Mouse (Mus musculus) ES-E14 (cell line): Measurements from ENCODE around the gene Mef2b. TPM values are rescaled to one million over a fixed set of nuclear protein-coding genes. Genes with fewer than 3 reads are reported as not detected.

Source experiments
- DNase-seq: peaks from one replicate; pipeline ENCODE4 v3.0.0-alpha.2; 2013; ENCODE audit warnings: low read depth, low spot score
- H3K27ac ChIP-seq: 2 replicates; pipeline ENCODE4 v1.5.1; 2012; ENCODE audit warnings: low read depth, mild to moderate bottlenecking, low read length, moderate library complexity, mixed read lengths; ENCODE audit not compliant: poor library complexity, insufficient read depth, severe bottlenecking
- H3K36me3 ChIP-seq: 2 replicates; pipeline ENCODE4 v1.6.1; 2012; ENCODE audit warnings: mild to moderate bottlenecking, low read length, moderate library complexity, mixed read lengths; ENCODE audit not compliant: control insufficient read depth, poor library complexity, insufficient read depth, severe bottlenecking
- H3K4me1 ChIP-seq, 2 experiments: fragments of 150-350 bp in 1 of 2; sonication (generic) in 1 of 2; 2 replicates each; pipeline ENCODE4 v1.6.1; 2012; ENCODE audit warnings: low read length in 2 of 2, mild to moderate bottlenecking in 1 of 2, mixed read lengths in 1 of 2; ENCODE audit not compliant: control insufficient read depth in 2 of 2, insufficient read depth in 2 of 2, poor library complexity in 1 of 2
- H3K4me3 ChIP-seq, 2 experiments: fragments of 150-350 bp in 1 of 2; sonication (generic) in 1 of 2; 2 replicates each; pipeline ENCODE4 v1.5.1; 2012; ENCODE audit warnings: low read length in 2 of 2, low read depth in 1 of 2, mild to moderate bottlenecking in 1 of 2, mixed read lengths in 1 of 2; ENCODE audit not compliant: insufficient read depth in 1 of 2, poor library complexity in 1 of 2, severe bottlenecking in 1 of 2
- H3K9ac ChIP-seq: 2 replicates; pipeline ENCODE4 v1.6.1; 2012; ENCODE audit warnings: low read depth, mild to moderate bottlenecking, low read length, mixed read lengths; ENCODE audit not compliant: poor library complexity, insufficient read depth, severe bottlenecking
- H3K9me3 ChIP-seq: fragments of 150-350 bp; sonication (generic); 2 replicates; pipeline ENCODE4 v1.6.1; 2012; ENCODE audit warnings: low read depth, mild to moderate bottlenecking, low read length; ENCODE audit not compliant: control insufficient read depth, insufficient read depth
- CHD2 ChIP-seq: IDR thresholded peaks from 2 replicates; pipeline ENCODE4 v1.6.1; 2014; ENCODE audit warnings: mild to moderate bottlenecking, low read depth, low read length, inconsistent platforms
- HCFC1 ChIP-seq: IDR thresholded peaks from 2 replicates; pipeline ENCODE4 v1.6.1; 2012; ENCODE audit warnings: low read length, inconsistent platforms, borderline replicate concordance; ENCODE audit not compliant: insufficient read depth
- MAFK ChIP-seq: IDR thresholded peaks from 2 replicates; pipeline ENCODE4 v1.6.1; 2014; ENCODE audit warnings: mild to moderate bottlenecking, low read depth, low read length, inconsistent platforms; ENCODE audit not compliant: insufficient read depth
- ZC3H11A ChIP-seq: IDR thresholded peaks from 2 replicates; pipeline ENCODE4 v1.6.1; 2012; ENCODE audit warnings: low read depth, mild to moderate bottlenecking, inconsistent platforms, low read length, borderline replicate concordance
- ZNF384 ChIP-seq: IDR thresholded peaks from 2 replicates; pipeline ENCODE4 v1.6.1; 2012; ENCODE audit warnings: low read depth, low read length, inconsistent platforms
- in situ Hi-C, 2 experiments: fragments of 600-800 bp; cut with MboI; formaldehyde crosslinking; loops; one replicate each; pipeline ENCODE4 v1.15.1; 2025; ENCODE audit warnings: low sequenced_read_pairs in 2 of 2, inconsistent platforms in 1 of 2; ENCODE audit not compliant: unreplicated experiment in 2 of 2
- total RNA-seq: library from RNA; depleted of rRNA; stranded (reverse); fragments of 300-350 nt; gene quantifications from 2 replicates; pipeline ENCODE4 v1.2.3, GENCODE M21; 2012; rRNA removed

The Mef2b gene
- total RNA-seq = 3.6 and 5.4 TPM in 2 replicates

DNA sequence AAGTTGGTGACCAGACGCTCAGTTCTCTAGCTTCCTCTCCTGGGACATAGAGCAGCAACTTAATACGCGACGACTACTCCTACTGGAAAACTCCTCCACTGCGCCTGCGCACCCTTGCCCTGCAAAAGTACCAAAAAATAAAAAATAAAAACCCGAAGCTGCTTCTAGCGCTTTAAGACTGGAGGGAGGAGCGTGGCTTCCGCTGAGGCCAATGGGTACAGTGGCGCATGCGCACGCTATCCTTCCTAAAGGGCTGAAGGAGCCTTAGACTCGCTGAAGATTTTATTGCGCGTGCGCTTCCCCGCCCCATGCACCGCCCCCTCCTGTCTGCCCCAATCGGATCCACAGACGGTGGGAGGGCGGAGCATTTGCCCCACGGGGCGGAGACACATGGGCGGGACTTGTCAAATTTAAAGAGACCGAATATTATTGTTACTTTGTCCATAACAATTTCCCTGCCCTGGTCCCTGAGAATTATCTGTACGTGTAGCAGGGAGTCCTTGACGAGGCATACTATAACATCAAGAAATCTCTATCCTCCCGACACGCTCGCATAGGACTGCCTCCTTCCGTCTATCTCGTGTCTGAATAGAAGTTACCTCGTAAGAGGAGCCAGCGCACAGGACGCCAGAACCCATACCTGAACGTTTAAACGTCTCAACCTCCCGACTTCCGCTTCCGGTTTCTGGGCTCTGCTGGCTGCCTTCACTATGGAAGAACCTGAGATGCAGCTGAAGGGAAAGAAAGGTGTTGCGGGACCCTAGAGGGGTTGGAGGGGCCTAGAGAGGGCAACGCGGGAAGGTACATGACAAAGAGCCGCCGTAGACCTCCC, at the start of gene Mef2b, which contains the start of the genes Rfxank and Borcs8:
Gene Mef2b (plus strand): TSS at position 686 of the 832 bp plus-strand sequence.
Gene Rfxank (minus strand): TSS at position 129 of the 832 bp plus-strand sequence.
Gene Borcs8 (plus strand): TSS at position 474 of the 832 bp plus-strand sequence.
- Histone ChIP-seq H3K9me3 (no peaks in the 10 kb centered on the region), H3K4me3 (peak within 1 kb of the TSS; percentile 98 to 99), H3K27ac (0 out of 2 replicates have a peak within 1 kb of the TSS, but pooled peaks have one; percentile 65), H3K4me1 (0 out of 4 replicates have a peak, but pooled peaks cover 0 to 4% of the 10 kb centered on the region in 2 experiments), H3K36me3 (peaks cover 16% of the 10 kb centered on the region), H3K9ac (peak within 1 kb of the TSS; percentile 95)
- no peak for TF ChIP-seq MAFK
- TF ChIP-seq HCFC1 = 0 out of 2 replicates have a peak, but pooled peaks have one; percentile 35
- DNase-seq = peak; percentile 99
- in situ Hi-C loops = no loop called here

DNA sequence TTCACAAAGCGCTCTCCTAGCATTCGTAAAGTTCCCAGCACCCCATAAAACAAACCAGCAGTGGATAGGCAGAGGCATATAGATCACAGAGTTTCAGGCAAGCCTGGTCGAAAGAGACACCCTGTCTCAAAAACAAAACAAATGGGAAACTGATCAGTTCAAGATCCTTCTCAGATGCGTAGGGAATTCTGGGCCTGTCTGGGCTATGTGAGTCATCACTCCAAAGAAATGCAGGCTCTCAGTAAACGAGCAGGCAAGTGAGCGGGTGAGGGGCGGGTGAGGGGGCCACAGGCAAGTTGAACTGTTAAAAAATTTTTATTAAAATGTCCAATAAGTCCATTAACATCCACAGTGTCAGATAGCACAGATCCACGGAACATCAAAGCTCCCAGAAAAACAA, 46.7 kb upstream of the Mef2b start:
- Histone ChIP-seq H3K36me3 (no peaks in the 10 kb centered on the region; the same call in 1 of the 2 replicates), H3K4me3 (no peak overlapping the region), H3K9me3 (no peaks in the 10 kb centered on the region), H3K9ac (no peak overlapping the region), H3K4me1 (peaks cover 5 to 8% of the 10 kb centered on the region in 2 experiments; a peak in 2 of 4 replicates), H3K27ac (no peak overlapping the region)
- in situ Hi-C loops = no loop called here
- no peak for TF ChIP-seq HCFC1
- DNase-seq = no peak

DNA sequence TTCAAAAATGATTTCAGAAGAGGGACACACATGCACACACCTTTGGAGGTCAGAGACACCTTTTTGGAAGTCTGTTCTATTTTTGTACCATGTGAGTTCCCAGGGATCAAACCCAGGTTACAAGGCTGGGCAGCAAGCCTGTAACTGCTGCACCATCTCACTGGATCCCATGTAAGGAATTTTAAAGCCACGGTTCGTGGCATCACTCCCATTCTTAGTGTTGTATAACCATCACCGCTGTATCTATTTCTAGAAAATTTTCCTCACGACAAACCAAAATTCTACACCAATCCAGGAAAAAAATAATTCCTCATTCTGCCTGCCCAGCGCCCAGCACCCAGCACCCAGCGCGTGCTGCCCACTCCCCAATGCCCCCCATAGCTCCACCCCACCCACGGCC, 40.2 kb upstream of the Mef2b start:
- no peak for TF ChIP-seq ZC3H11A
- TF ChIP-seq ZNF384 = no peak
- no peak for TF ChIP-seq HCFC1
- TF ChIP-seq MAFK = no peak
- Histone ChIP-seq H3K4me1 (peaks cover 0 to 9% of the 10 kb centered on the region in 2 experiments; a peak in 1 of 4 replicates), H3K9ac (no peak overlapping the region), H3K9me3 (no peaks in the 10 kb centered on the region), H3K4me3 (no peak overlapping the region), H3K36me3 (no peaks in the 10 kb centered on the region), H3K27ac (no peak overlapping the region)
- in situ Hi-C loops = no loop called here
- DNase-seq = no peak

DNA sequence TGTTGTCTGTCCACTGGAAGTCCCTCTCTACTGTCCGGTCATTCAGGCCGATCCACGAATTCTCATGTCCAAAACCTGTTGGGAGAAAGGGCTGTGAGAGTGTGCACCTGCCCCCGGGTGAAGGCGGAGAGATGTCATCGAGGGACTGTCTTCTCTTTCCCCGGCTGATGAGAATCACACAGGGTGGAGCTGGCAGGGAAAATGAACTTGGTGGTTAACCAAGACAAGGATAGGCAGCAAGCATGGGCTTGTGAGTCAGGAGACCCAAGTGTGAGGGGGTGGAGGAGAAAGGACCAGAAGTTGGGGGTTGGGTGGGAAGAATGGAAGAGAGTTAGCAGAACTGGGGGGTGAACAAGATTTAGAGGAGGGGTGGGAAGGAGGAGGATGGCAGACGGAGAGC, 39.3 kb upstream of the Mef2b start:
- in situ Hi-C loops = no loop called here
- Histone ChIP-seq H3K4me3 (no peak overlapping the region), H3K9ac (no peak overlapping the region), H3K27ac (no peak overlapping the region), H3K4me1 (peaks cover 0 to 9% of the 10 kb centered on the region in 2 experiments; a peak in 1 of 4 replicates), H3K9me3 (no peaks in the 10 kb centered on the region), H3K36me3 (no peaks in the 10 kb centered on the region)
- TF ChIP-seq ZNF384 (no peak), ZC3H11A (no peak), MAFK (no peak), CHD2 (no peak), HCFC1 (no peak)
- DNase-seq = no peak
